Mouse (Mus musculus): ENCODE results near the gene Gm5617. TPM values are rescaled to one million over a fixed set of nuclear protein-coding genes. Genes with fewer than 3 reads are reported as not detected.
"Not testable (repeated sequence)": the region's sequence is repeated elsewhere in the genome, so short reads cannot be mapped to it uniquely, and the experiment has no call there.

Gm5617 gene
- polyA plus RNA-seq, 1 experiment from 2014 or later: 27.9 TPM

DNA sequence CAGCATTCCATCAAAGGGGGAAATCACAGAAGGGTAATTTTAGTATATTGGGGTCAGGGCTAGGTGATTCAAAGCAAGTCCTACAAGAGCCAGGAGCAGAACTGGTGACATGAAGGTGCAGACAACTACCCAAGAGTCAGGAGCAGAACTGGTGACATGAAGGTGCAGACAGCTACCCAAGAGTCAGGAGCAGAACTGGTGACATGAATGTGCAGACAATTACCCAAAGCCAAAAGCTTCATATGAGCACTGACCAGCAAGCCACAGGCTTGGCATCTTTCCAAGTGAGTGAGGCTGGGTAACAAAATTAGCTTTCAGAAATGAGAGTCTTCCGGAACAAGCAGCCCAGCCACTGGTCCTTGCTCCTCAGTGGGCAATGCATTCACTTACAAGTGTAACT, 20.1 kb downstream of the Gm5617 start:
- peaks cover 12% of the 10 kb centered on the region; the same call in 1 of the 2 replicates for H3K4me1 ChIP-seq
- no peak overlapping the region for H3K27ac ChIP-seq (replicated peaks)
- no peak for DNase-seq (ENCODE audit: low spot score)
- no peak overlapping the region for H3K4me3 ChIP-seq
- no peaks in the 10 kb centered on the region for H3K36me3 ChIP-seq (replicated peaks)
- H3K9me3 ChIP-seq: no peaks in the 10 kb centered on the region
- 88% methylated on average over 1 of the region's 1 CpGs for WGBS
- H3K27me3 ChIP-seq (replicated peaks; ENCODE audit: low read depth, poor library complexity, severe bottlenecking): no peaks in the 10 kb centered on the region; the same call in 1 of the 2 replicates

DNA sequence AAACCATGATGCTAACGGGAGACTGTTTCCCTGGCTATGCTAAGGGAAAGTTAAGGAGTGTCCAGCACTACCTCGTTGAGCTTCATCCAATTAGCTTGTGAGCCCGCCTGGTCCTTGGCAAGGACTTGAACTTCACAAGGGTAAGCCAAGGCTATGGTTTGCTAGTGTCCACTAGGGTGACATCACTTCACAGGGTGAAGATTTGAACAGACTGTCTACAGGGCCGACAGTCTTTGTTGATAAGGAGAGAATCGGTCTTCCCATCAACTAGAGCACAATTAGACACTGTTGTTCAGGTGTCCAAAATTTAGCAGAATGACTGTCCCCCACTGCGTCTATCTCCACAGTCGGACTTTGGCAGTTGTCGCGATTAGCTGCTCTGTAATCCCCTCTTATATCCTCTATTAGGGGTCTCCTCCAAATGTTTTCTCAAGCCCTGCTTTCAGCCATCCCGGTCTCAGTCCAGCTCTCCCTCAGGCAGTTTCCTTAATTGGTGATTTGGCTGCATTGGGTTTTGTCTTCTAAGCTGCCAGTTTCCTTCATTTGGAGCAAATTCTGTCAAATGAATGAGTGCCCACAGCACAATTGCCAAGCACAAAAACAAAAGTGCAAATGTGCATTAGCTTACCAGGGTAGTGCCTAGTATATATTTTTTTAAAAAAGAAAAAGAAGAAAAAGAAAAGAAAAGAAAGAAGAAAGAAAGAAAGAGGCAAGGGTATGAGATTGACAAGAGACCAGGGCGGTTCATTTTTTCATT, 21.6 kb downstream of the Gm5617 start:
- Histone ChIP-seq H3K36me3 (replicated peaks) (no peaks in the 10 kb centered on the region), H3K9me3 (no peaks in the 10 kb centered on the region), H3K27ac (replicated peaks) (no peak overlapping the region; the same call in 1 of the 2 replicates), H3K4me3 (no peak overlapping the region), H3K4me1 (peaks cover 12% of the 10 kb centered on the region; the same call in 1 of the 2 replicates), H3K27me3 (replicated peaks; ENCODE audit: low read depth, poor library complexity, severe bottlenecking) (no peaks in the 10 kb centered on the region; the same call in 1 of the 2 replicates)
- WGBS: 58% methylated on average over 11 of the region's 11 CpGs
- DNase-seq (ENCODE audit: low spot score): no peak

DNA sequence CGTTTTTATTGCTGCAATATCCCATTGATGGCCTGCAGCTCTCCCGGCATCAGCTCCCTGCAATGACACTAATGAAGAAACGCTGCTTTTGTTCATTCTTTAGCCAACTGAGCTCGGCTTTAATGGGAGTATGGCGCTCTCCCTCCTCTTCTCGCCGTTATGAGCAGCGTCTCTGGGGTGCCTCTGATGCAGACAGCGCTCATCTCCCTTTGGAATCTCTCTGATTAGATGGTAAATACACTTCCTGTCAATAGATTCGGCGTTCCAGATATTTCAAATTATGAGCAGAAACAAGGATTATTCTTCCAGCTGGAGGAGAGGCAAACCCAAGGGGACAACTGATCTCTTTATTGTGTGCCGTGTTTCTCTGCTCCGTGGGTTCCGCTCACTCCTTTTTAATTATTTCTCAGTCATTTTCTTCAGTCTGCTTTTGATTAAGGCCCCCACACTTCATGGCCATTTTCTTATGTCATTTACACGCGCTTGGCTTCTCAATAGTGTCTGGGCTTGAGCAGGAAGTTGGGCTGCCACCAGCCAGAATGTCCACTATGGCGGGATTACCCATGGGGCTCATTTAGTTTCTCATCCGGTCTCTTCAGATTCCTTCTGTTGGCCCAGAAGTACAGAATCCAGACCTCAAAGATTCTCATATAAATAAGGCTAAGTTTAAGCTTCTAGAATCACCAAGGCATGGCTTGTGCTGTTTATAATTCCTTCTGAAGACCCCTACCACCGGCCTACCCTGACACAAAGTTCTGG, 22.3 kb downstream of the Gm5617 start:
- no peak overlapping the region for H3K4me3 ChIP-seq
- H3K27ac ChIP-seq (replicated peaks): peak overlapping the region; percentile 14; the same call in 1 of the 2 replicates
- peak; percentile 9 for DNase-seq (ENCODE audit: low spot score)
- no peaks in the 10 kb centered on the region for H3K9me3 ChIP-seq
- peaks cover 12% of the 10 kb centered on the region; the same call in 1 of the 2 replicates for H3K4me1 ChIP-seq
- H3K36me3 ChIP-seq (replicated peaks): no peaks in the 10 kb centered on the region
- WGBS: 58% methylated on average over 19 of the region's 19 CpGs
- H3K27me3 ChIP-seq (replicated peaks; ENCODE audit: low read depth, poor library complexity, severe bottlenecking): no peaks in the 10 kb centered on the region; the same call in 1 of the 2 replicates

DNA sequence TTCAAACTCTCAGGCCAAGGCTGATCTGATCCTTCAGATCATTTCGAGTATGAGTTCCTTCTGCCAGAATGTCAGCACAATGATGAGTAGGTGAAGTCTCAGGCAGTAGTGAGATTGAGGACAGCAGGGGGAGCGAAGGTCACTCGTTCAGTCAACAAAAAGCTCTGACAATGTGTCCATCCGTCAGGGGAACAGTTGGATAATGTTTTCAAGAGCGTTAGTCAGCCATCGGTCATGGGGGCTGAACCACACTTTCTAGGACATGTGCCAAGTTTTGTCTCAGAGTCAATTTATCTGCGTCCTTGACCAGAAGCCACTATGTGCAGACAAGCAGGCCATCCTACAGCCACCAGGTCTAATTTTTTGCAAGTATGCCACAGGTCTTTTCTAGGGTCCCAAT, 25.2 kb downstream of the Gm5617 start:
- H3K9me3 ChIP-seq; H3K27me3 ChIP-seq (replicated peaks; ENCODE audit: low read depth, poor library complexity, severe bottlenecking); DNase-seq (ENCODE audit: low spot score); H3K36me3 ChIP-seq (replicated peaks); H3K27ac ChIP-seq (replicated peaks); H3K4me3 ChIP-seq: not testable (repeated sequence)
- 53% methylated on average over 5 of the region's 7 CpGs for WGBS
- H3K4me1 ChIP-seq: peaks cover 12% of the 10 kb centered on the region; the same call in 1 of the 2 replicates

DNA sequence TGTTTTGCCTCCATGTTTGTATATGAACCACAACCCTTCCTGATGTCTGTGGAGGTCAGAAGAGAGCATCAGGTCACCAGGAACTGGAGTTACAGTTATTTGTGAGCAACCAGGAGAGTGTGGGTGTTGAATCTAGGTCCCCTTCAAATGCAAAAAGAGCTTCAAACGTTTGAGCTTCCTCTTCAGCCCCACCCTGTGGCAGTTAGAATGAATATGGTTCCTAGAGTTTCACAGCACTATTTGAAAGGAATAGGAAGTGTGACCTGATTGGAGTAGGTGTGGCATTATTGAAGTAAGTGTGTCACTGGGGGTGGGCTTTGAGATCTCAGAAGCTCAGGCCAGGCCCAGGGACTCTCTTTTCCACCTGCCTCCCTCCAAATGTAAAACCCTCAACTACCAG, 30.3 kb downstream of the Gm5617 start:
- DNase-seq (ENCODE audit: low spot score): no peak
- WGBS: 18% methylated on average over 1 of the region's 1 CpGs
- Histone ChIP-seq H3K27me3 (replicated peaks; ENCODE audit: low read depth, poor library complexity, severe bottlenecking) (no peaks in the 10 kb centered on the region), H3K27ac (replicated peaks) (no peak overlapping the region), H3K9me3 (no peaks in the 10 kb centered on the region), H3K4me3 (no peak overlapping the region), H3K36me3 (replicated peaks) (no peaks in the 10 kb centered on the region), H3K4me1 (no peaks in the 10 kb centered on the region)

DNA sequence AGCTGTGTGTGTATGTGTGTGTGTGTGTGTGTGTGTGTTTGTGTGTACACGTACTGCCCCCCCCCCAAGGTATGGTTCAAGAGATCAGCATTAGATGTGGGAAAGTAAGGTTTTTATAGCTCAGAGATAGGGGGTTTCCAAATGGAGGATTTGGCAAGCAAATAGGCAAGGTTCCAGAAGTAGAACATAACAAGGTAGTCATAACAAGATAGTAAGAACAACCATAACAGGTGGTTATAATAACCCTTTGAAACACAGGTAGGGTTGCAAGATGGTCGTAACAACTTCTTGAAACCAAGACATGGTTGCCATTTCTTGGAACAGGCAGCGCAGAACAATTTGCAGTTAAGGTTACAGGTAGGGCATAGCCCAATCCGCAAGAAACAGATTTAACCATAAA, 31.3 kb downstream of the Gm5617 start:
- WGBS: 91% methylated on average over 4 of the region's 4 CpGs
- Histone ChIP-seq H3K27ac (replicated peaks) (no peak overlapping the region), H3K27me3 (replicated peaks; ENCODE audit: low read depth, poor library complexity, severe bottlenecking) (no peaks in the 10 kb centered on the region), H3K36me3 (replicated peaks) (no peaks in the 10 kb centered on the region), H3K4me1 (no peaks in the 10 kb centered on the region), H3K9me3 (no peaks in the 10 kb centered on the region), H3K4me3 (no peak overlapping the region)
- no peak for DNase-seq (ENCODE audit: low spot score)

DNA sequence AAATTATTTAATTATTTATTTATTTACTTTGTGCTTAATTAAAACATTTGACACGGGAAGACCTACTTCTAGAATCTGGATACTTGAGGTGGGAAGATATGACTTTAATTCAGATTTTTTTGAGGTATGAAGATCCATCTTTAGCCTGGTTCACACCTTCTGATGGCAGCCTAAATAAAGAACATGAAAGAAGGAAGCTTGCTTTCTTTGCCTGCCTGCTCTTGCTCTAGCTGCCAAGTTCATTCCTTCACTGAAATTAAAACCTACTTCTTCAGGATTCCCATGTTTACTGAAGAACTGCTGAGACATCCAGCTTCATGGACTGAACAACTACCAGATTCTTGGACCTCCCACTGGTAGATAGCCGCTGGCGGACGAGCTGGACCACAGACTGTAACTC, 36.1 kb downstream of the Gm5617 start:
- Histone ChIP-seq H3K27ac (replicated peaks) (no peak overlapping the region), H3K4me3 (no peak overlapping the region), H3K9me3 (no peaks in the 10 kb centered on the region), H3K4me1 (peaks cover 3% of the 10 kb centered on the region; the same call in 1 of the 2 replicates), H3K36me3 (replicated peaks) (no peaks in the 10 kb centered on the region), H3K27me3 (replicated peaks; ENCODE audit: low read depth, poor library complexity, severe bottlenecking) (no peaks in the 10 kb centered on the region)
- WGBS: 84% methylated on average over 4 of the region's 4 CpGs
- DNase-seq (ENCODE audit: low spot score): no peak

DNA sequence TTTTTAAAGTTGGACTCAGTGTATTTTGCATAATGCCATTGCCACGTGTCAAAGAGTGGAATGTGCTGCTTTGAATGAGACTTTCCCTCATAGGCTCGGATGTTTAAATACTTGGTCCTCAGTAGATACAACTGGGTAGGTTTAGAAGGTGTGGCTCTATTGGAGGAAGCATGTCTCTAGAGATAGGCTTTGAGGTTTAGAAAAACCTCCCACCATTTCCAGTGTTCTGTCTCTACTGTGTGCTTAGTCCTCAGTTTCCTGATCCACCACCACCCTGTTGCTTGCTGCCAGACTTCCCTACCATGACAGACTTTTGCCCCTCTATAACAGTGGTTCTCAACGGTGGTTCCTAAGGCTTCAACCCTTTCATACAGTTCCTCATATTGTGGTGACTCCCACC, 37.0 kb downstream of the Gm5617 start:
- H3K4me1 ChIP-seq: peaks cover 8% of the 10 kb centered on the region; the same call in 1 of the 2 replicates
- WGBS: 79% methylated on average over 3 of the region's 3 CpGs
- 0 out of 2 replicates have a peak, but pooled peaks cover 8% of the 10 kb centered on the region for H3K27me3 ChIP-seq (replicated peaks; ENCODE audit: low read depth, poor library complexity, severe bottlenecking)
- H3K4me3 ChIP-seq: no peak overlapping the region
- H3K9me3 ChIP-seq: no peaks in the 10 kb centered on the region
- H3K36me3 ChIP-seq (replicated peaks): no peaks in the 10 kb centered on the region
- DNase-seq (ENCODE audit: low spot score): no peak
- no peak overlapping the region for H3K27ac ChIP-seq (replicated peaks)

DNA sequence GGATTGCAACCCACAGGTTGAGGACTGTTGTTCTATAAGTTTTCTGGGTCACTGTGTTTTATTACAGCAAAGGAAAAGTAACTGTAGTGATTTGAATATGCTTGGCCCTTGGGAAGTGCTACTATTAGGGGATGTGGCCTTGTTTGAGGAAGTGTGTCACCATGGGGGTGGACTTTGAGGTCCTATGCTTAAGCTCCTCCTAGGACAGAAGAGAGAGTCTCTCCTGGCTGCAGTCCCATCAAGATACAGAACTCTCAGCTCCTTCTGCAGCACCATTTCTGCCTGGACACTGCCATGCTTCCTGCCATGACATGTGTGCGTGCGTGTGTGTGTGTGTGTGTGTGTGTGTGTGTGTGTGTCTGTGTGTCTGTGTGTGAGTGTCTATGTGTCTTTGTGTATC, 37.5 kb downstream of the Gm5617 start:
- DNase-seq (ENCODE audit: low spot score): no peak
- H3K27me3 ChIP-seq (replicated peaks; ENCODE audit: low read depth, poor library complexity, severe bottlenecking): 0 out of 2 replicates have a peak, but pooled peaks cover 10% of the 10 kb centered on the region
- peaks cover 8% of the 10 kb centered on the region; the same call in 1 of the 2 replicates for H3K4me1 ChIP-seq
- H3K9me3 ChIP-seq: no peaks in the 10 kb centered on the region
- WGBS: 82% methylated on average over 2 of the region's 2 CpGs
- H3K36me3 ChIP-seq (replicated peaks): no peaks in the 10 kb centered on the region
- no peak overlapping the region for H3K27ac ChIP-seq (replicated peaks)
- no peak overlapping the region for H3K4me3 ChIP-seq

DNA sequence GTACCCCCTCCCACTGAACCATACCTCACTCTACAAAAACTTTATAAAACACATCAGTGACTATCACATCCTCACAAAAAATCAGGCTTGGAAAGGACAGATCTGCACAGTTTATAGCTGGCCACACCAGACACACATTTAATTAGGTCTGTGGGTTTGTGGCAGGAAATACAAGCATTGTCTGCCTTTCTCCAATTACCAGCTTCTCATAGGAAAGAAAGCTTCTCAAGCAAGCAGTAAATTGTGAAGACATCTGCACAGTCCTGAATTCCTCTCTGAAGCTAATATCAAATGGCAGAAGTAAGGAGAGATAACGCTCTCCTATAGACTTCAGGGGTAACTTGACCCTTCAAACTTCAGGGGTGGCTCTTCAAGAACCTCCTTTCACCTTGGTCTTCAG, 41.2 kb downstream of the Gm5617 start:
- Histone ChIP-seq H3K4me3 (no peak overlapping the region), H3K36me3 (replicated peaks) (no peaks in the 10 kb centered on the region), H3K4me1 (peaks cover 19% of the 10 kb centered on the region), H3K27ac (replicated peaks) (no peak overlapping the region), H3K9me3 (peaks cover 4% of the 10 kb centered on the region; the same call in 1 of the 2 replicates), H3K27me3 (replicated peaks; ENCODE audit: low read depth, poor library complexity, severe bottlenecking) (peaks cover 23% of the 10 kb centered on the region; the same call in 1 of the 2 replicates)
- 55% methylated on average over 1 of the region's 1 CpGs for WGBS
- DNase-seq (ENCODE audit: low spot score): no peak

DNA sequence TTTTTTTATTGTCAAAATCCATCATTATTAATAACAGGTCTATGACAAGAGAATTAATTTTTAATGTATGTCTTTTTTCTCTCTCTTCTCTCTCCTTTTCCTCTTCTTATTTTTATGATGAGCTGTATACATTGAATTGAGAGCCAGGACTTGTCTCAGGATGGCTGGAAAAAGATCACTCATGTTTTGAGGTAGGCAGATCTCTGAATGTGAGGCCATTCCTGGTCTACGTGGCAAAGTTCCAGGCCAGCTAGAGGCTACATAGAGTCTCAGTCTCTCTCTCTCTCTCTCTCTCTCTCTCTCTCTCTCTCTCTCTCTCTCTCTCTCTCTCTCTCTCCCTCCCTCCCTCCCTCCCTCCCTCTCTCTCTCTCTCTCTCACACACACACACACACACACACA, 42.4 kb downstream of the Gm5617 start:
- 38% methylated on average over 1 of the region's 1 CpGs for WGBS
- Histone ChIP-seq H3K27ac (replicated peaks) (0 out of 2 replicates have a peak overlapping the region, but pooled peaks have one; percentile 52), H3K4me1 (peaks cover 19% of the 10 kb centered on the region), H3K27me3 (replicated peaks; ENCODE audit: low read depth, poor library complexity, severe bottlenecking) (peaks cover 23% of the 10 kb centered on the region; the same call in 1 of the 2 replicates), H3K9me3 (peaks cover 15% of the 10 kb centered on the region; the same call in 1 of the 2 replicates)
- DNase-seq (ENCODE audit: low spot score); H3K36me3 ChIP-seq (replicated peaks); H3K4me3 ChIP-seq: not testable (repeated sequence)

DNA sequence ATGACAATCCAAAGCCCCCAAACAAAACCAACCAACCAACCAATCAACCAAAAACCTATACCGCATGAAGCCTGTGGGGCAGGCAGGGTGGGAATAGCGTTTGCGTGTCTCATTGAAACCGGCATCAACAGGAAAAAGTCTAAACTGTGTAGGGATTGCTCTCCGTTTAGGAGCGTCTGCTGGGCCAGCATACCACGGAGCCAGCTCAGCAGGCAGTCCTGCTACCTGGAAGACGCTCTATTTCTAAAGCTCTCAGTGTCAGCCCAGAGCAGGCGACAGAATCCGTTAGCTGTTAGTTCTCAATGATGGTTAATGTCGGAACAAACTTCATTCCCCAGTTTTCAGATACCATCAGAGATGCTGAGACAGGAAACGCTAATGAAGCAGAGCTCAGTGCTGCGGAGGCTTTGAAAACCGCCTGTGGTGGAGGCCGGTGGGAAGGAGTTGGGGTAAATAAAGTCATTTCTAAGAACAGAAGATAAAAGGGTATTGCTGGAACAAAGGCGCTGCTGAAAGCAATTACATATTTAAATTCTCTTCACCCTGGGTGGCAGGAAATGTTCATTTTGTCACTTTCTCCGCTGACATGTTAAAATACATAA, 42.9 kb downstream of the Gm5617 start:
- Histone ChIP-seq H3K27me3 (replicated peaks; ENCODE audit: low read depth, poor library complexity, severe bottlenecking) (peaks cover 23% of the 10 kb centered on the region; the same call in 1 of the 2 replicates), H3K27ac (replicated peaks) (peak overlapping the region; percentile 52)

More for the DNA sequence above, 42.9 kb downstream of the Gm5617 start:
- peak; percentile 46 for DNase-seq (ENCODE audit: low spot score)
- 2% methylated on average over 17 of the region's 17 CpGs for WGBS
- H3K4me1 ChIP-seq: peaks cover 19% of the 10 kb centered on the region
- peak overlapping the region; percentile 49 for H3K4me3 ChIP-seq
- peaks cover 19% of the 10 kb centered on the region; the same call in 1 of the 2 replicates for H3K9me3 ChIP-seq
- H3K36me3 ChIP-seq (replicated peaks): no peaks in the 10 kb centered on the region
